Mouse (Mus musculus): ENCODE measurements at regions not wholly inside any gene's neighbourhood (a gene's known extent, or its start where the extent isn't known, plus 50 kb on each side); places are given as distances from the start of the nearest gene placed in this dataset.

DNA sequence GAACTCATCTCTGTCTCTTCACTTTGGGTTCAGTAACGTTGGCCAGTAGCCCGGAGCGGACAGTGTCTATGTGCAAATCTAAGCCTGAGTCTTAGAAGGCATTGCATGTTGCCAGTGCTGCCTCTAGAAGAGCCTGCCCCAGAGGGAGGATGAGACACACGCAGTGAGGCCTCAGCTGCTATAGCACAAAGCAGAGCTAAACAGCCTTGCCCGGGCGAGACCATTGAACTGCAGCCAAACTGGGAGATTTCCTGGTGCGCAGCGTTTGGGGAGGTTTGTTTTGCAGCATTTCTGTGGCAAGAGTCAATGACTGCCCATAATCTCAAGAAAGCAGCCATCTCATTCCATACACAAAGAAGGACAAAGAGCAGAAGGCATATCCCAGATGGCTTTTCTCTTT is 164.0 kb downstream of the 3100002H09Rik start:
- DNase-seq (ENCODE audit: low read depth, low spot score) = no peak

DNA sequence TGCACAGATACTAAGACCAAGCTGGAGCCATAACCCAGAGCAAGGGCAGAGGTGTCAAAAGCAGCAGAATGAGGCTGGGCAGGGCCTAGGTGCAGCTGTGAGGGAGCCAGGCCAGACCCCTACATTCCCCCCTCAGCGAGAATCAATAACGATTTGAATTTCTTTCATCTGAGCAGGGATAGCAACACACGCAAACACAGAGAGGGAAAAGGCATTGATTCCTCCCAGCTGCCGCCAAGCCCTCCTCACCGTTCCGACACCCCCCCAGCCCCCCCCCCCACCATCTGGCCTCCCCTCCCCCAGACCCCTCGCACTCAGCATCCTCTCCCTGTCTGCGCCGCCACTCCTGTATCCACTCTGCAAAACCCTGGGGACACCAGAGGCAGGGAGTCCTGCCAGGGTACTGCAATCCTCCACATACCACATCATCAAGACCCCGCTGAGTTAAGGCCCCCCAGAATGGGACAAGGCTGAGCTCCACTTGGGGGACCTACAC is 166.9 kb downstream of the 3100002H09Rik start:
- DNase-seq (ENCODE audit: low read depth, low spot score) = no peak

DNA sequence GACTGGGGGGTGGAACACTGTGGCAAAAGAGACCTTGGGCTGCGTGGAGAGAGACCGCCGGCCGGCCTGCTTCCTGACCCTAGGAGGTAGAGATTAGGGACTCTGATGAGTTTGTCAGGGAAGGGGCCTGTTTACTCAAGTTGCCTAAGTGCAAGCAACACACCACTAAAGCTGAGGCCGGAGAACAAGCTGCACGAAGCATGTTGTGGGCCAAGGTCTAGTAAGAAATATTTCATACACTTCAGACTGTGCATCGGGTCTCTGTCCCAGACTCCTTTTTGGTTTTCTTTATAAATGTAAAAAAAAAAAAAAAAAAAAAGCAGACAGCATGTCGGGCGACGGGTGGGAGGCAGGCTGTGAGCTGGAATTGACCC is 167.5 kb downstream of the 3100002H09Rik start:
- no peak for DNase-seq (ENCODE audit: low read depth, low spot score)

DNA sequence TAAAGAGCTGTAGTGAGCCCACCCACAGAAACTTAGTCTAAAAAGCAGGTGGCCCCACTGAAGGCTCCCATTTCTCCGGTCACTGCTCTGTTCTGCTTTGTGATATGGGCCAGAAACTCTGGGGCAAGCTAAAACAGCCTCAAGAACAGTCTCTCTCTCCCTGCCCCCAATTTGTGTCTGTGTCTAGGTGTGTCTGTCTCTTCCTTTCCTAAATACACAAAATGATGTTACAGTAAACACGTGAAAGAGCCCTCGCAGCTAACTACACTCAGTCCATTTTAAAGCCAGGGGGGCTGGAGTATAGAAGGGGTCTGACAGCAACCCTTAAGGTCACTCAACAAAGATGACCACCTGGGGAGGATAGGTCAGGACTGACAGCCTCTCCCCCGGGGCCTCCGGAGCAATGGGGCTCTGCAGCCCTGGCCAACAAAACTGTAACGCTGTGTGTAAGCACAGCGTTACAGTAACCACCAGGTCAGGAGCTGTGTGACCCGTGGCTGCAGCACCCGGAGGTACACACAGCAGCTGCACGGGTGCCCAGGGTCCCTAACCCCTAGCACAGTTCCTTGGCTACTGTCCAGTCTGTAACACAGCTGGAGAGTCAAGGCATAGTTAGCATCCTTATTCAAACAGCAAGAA is 168.0 kb downstream of the 3100002H09Rik start:
- DNase-seq (ENCODE audit: low read depth, low spot score) = no peak

DNA sequence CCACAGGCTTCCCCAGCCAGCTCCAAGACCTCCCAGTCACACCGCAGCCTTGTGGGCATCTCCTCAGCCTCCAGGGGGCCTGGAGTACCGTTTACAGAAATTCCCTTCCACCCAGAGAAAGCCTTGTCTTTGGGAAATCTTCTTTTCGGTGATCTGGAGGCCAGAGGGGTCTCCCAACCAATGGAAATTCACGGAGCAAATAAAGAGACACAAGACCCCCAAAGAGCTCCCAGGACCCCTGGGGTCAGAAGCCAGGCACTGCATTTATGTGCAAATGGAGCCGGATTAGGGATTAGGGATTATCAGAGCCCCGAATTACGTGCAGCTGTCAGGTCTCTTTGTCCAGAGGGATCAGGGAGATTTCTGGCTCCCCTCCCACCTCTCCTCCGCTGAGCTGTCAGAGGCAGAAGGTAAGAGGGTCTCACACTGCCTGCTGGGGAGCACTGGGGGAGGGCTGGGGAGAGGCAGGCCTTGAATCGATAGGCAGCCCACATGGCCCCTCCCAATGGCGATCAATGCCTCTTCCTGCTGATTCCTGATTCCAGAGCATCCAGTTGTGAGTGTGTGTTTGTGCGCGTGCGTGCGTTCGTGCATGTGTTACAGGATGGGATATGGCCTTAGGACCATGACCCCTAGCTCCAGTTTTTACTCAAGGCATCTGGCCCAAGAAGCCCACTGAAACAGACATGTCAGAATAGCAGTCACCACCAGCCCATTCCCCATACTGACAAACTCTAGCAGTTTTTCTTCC is 168.7 kb downstream of the 3100002H09Rik start:
- peak; percentile 73 for DNase-seq (ENCODE audit: low read depth, low spot score)

DNA sequence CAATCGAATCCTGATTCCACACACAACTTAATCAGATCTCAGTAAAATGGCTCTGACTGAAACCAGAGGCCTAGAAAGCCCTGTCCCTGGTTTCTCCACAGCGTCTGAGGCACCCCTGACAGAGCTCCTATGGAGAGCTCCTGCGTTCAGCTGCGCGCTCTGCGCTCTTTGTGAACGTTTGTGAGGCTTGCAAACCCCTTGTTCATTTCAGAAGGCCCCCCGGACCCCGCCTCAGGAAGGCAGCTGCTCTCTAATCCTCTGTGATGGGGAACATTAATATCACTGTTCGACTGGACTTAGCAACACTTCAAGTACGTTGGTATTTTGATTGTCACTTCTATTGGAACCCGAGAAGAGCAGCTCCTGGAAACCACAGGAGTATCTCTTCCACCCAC is 175.6 kb downstream of the 3100002H09Rik start:
- no peak for DNase-seq (ENCODE audit: low read depth, low spot score)

DNA sequence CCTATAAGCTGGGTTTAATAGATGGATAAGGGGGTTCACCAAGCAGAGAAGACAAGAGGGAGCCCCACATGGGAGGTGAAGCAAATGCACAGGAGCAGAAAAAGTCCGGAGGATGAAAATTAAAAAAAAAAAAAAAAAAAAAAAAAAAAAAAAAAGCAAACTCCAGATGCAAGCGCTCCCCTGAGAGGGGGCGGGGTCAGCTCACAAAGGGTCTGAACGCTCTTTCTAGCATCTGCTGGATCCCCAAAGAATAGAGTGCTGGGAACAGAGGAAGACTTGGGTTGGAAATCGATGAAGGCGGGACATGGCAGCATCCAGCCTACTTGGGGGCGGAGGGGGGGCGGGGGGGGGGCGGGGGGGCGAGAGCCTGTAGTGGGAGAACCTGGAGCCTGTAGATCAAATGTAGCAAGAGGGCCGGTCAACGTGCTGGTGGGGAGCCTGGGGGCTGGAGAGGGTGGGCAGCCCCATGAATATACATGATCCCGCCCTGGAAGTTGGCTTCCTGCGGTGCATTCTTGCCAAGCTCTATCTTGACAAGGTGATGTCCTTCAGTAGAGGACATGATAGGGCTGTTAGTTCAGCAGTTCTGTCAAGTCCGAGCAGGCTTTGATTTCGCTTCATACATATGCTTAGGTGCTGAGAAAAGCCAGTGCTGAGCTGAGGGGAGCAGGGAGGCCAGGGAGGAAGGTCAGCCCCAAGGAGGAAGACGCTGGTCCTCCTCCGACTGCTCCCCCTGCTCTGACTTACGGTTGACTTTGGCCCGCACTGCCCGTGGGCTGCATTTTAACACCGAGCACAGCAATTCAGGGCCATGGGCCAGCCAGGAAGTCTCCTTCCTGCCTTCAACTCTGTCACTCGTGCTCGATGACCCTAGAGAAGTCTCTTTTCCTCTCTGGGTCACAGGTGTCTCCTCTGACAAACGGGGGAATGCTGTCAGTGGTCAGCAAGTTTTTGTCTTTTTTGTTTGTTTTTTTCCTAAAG is 176.3 kb downstream of the 3100002H09Rik start:
- DNase-seq (ENCODE audit: low read depth, low spot score) = peak; percentile 80

DNA sequence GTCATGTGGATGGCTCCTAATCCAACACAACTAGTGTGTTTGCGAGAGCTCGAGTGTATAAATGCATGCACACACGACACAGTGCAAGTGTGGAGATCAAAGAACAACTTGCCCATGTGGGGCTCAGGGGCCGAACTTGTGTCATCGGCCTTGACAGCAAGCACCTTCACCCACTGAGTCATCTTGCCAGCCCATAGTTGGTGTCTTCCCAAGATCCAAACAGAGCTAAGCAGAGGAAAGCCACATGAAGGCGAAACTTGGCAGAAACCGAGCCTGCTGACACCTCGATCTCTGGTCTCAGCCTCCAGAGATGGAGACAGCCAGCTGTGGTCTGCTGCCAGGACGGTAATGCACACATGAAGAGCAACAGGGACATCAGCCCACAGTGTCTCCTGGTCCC is 177.1 kb downstream of the 3100002H09Rik start:
- DNase-seq (ENCODE audit: low read depth, low spot score) = no peak

DNA sequence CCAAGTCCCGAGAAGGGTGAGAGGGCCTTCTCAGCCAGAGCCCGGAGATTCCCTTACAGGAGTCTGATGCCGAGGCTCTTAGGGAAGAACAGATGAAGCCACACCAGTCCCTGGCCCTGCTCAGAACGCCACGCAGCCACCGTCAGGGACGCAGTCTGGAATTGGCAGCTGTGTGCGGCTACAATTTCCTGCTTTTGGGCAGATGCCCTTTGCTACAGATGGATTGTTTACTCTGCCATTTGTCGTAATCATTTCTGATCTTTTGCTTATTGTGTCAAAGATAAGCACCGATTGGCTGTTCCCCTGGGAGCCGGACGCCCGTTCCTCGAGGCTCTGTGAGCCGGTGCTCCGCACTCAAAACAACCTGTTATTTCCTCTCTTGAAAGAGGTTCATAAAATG is 179.4 kb downstream of the 3100002H09Rik start:
- no peak for DNase-seq (ENCODE audit: low read depth, low spot score)

DNA sequence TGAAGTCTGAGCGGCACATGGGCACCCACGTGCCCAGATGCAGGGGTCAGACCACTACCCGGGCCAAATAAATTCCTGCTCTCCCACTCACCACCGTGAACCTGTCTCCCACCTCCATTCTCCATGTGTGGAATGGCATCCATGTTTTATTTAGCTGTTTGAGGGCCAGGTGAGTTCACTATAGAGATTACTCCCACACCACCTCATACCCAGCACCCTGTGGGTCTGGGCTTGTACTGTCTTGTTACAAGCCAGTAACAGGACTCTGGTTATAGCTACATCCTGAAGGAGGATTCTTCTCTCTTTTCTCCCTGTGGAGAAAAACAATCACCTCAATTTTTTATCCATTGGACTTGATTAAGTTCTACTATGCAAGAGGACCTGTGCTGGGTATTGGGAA is 181.8 kb downstream of the 3100002H09Rik start:
- DNase-seq (ENCODE audit: low read depth, low spot score) = no peak

DNA sequence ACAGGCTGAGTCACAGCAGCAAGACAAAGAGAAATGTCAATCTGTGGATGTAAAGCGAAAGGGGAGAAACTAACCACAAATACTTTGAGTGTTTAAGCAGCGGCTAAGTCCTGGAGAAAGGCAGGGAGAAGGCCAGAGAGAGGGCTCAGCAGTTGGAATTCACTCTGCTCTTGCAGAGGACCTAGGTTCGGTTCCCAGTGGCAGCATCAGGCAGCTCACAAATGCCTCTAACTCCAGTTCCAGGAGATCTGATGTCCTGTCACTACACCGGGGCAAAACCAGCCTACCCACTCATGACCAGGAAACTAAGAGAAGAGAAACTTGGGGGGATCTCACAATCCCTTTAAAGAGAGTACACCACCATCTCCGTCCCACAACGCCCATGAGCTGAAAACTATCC is 188.2 kb downstream of the 3100002H09Rik start:
- no peak for DNase-seq (ENCODE audit: low read depth, low spot score)

DNA sequence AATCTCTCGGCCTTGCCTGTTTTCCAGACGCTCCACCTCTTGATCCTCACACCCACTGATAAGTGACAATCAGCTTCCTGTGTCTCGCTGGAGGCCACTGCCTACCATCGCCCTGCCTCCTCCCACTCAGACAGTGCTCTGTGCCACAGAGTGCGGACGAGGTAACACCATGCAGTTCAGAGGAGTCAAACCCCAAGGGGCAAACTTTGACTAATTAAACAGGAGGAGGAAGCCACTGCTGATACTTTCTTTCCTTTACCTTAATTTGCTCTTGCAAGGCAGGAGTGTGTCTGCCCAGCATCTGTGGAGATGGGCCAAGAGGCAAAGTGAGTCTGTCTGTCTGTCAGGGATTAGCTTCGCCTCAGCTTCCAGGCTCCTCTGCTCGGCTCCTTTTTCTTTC is 192.2 kb downstream of the 3100002H09Rik start:
- no peak for DNase-seq (ENCODE audit: low read depth, low spot score)

DNA sequence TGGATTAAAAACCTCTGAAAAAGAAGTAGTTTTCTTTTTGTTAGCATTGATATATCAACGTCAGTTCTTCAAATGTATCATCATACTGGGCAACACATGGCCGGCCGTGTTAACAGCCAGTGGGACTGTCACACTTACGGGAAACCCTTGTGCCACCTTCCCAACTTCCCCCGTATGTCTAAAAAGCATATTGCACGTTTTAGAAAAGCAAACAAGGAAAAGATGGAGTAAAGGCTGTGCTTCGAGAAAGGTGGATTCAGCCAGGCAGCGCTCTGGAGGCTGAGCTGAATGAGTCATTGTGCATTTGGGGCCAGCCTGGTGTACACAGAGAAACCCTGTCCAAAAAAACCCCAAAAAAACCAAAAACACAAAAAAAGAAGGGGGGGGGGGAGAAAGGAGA is 193.4 kb downstream of the 3100002H09Rik start:
- DNase-seq (ENCODE audit: low read depth, low spot score) = no peak

DNA sequence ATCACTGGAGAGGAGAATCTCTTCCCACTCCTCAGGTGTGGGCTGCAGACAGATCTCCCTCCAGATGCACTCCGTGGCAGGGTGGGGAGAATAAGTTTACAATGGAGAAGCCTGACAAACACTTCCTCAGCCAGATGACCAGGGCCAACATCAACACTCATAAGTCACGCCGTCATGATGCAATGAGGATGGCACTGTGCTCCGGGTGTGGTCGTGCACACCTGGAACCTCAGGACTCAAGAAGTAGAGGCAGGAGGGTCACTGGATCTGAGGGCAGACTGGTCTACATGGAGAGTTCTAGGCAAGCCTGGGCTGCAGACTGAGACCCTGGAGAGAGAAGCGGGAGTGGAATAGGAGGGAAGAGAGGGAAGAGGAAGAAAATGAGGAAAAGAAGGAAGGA is 194.3 kb downstream of the 3100002H09Rik start:
- no peak for DNase-seq (ENCODE audit: low read depth, low spot score)

DNA sequence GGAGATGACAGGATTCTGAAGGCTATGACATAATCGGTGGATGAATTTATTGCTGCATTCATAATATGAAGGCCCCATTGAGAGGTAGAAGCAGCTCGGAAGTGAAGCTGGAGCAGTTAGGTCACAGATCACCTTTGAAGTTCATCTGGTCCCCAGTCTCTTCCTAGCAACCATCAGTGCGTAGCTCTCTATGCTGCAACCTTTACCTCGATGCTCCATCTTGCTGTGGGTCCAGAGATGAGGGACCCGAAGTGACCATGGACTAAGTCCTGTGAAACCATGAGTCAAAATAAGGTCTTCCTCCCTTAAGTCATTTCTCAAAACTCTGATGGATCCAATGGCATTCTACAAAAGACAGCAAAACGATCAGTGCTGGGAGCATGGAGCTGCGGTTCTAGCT is 196.2 kb downstream of the 3100002H09Rik start:
- DNase-seq (ENCODE audit: low read depth, low spot score) = no peak

DNA sequence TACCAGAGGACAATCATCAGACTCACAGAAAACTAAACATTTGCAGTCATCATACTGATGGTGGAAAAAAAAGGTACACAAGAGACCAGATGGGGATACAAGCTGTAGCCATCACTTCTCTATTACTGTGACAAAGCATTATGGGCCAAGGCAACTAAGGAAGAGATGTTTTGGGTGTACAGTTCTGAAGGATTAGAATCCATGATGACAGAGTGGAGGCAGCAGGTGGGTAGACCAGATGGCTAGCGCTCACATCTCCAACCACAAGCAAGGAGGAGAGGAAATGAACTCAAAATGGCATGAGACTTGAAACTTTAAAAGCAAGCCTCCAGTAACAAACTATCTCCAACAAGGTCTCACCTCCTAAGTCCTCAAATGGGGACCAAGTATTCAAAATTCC is 201.3 kb downstream of the 3100002H09Rik start:
- DNase-seq (ENCODE audit: low read depth, low spot score) = no peak

DNA sequence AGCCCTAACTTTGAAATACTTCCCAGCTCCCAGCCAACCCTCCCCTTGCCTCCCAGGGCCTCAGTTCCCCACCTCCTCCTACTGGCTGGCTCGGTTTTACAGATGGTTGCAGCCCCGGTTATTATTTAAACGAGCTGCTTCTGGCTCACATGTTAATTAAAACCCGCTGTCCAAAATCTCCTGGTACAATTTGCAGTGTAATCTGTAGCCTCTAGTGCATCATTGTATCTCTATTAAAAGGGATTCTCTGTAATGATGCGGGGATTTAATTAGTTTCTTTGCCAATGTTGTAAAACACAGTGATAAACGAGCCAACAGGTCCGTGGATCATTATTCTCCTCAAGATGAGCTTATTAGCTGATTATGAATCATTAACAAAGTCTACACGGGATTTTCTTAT is 208.5 kb downstream of the 3100002H09Rik start:
- DNase-seq (ENCODE audit: low read depth, low spot score) = no peak

DNA sequence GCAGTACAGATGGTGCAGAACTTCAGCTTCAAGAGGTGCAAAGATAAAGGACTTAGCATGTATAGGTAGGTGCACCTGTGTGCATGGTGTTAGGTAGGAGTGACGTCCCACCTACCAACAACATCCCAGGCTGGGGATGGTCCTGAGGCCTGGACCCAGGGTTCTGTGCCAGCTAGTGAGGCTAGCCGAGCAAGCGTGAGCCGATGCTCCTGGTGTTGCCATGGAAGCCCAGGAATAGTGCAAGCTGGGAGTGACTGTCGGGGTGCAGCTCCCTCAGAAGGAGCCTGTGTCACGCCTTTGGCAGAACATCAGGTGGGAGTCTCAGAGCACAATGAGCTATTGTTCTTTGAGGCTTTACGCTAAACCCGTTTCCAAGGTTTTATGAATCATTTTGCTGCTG is 209.9 kb downstream of the 3100002H09Rik start:
- DNase-seq (ENCODE audit: low read depth, low spot score) = no peak

DNA sequence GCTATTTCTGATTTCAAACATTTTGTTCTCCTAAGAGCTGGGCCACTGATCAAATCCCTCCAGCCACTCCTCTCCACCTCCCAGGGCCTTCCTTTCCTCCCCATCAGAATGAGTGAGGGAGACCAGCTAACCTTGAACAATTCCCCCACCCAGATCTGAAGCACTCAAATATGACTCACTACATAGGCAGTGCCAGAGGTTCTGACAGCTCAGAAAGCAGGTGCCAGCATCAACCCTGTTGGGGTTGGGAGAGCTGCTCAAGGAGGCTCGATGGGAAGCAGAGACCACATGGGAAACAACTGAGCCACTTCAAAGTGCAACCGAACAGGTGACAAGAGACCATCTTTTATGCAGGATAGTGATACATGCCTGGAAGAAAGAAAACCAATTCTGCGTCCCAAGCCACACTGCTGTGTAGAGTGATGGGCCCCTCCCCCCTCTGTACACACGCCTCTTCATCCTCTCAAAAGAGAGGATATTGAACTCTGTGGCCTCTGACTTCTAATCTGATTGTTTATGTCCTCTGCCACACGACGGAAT is 210.4 kb downstream of the 3100002H09Rik start:
- no peak for DNase-seq (ENCODE audit: low read depth, low spot score)

DNA sequence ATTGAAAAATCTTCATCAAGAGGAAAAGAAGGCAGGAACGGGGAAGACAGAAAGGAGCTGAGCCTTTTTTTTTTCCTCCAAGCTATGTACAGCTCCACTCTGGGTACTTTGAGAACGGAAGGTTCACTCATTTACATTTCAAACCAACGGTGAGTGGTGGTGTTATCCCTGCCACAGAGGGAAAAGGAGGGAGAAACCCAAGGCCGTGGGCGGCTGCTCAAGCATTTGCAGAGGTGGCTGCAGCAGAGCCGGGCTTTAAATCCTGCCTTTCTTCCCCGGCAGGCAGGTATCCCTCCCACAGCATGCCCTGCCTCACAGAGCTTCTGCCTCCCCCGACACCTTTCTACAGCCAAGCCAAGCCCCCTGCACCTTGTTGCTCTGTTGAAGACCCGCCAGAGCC is 212.2 kb downstream of the 3100002H09Rik start:
- peak; percentile 71 for DNase-seq (ENCODE audit: low read depth, low spot score)

DNA sequence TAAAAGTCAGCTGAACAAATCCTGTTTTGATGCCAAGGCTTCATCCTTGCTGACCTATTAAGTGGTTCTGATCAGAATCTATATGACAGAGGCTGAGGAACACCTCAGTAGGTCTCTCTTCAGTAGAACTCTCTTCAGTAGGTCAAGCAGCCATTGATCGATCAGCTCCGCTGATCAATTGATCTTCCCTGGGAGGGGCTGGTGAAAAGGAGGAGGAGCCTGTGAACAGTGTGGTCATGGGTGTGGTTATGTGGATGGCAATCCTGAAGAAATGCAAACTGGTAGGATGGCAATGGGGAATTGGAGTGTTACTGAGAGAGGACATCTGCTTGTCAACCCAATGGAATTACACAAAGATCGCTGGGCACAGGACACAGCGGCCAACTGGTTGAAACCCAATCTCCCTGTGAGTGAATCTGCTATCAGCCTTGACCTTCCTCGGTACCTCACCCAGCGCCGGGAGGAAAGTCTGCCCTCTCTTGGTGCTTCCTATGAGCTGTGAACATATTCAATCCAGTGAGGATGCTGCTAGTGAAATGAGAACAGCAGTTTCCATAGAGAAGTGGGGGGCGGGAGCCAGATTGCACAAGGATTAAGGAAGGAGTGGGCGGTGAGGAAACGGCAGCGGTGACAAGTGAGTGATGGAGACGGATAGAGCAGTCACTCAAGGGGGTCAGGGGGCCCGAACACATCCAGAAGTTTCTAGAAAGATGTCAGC is 213.9 kb downstream of the 3100002H09Rik start:
- peak; percentile 76 for DNase-seq (ENCODE audit: low read depth, low spot score)

Measured in ES-CJ7 (cell line).